Mouse (Mus musculus) cortical plate, adult 2 months (tissue): Measurements from ENCODE around the gene Itga6.

Source experiments
- CTCF ChIP-seq: fragments of 200-500 bp; IDR thresholded peaks from 2 replicates; pipeline ENCODE4 v1.5.1; 2011; ENCODE audit warnings: mild to moderate bottlenecking, control low read depth, low read length; ENCODE audit not compliant: insufficient read depth; ENCODE audit errors: extremely low read depth
- POLR2A ChIP-seq: fragments of 200-500 bp; IDR thresholded peaks from 2 replicates; pipeline ENCODE4 v1.6.1; 2011; ENCODE audit warnings: mild to moderate bottlenecking, low read length, control low read depth; ENCODE audit not compliant: insufficient read depth; ENCODE audit errors: extremely low read depth

GRCm38 (mm10) chr2:71725446-71725845 lies 20.0 kb upstream of the Itga6 start:
- TF ChIP-seq CTCF (no peak), POLR2A (no peak)
